Mouse (Mus musculus): ENCODE measurements at regions not wholly inside any gene's neighbourhood (a gene's known extent, or its start where the extent isn't known, plus 50 kb on each side); places are given as distances from the start of the nearest gene placed in this dataset.

- DNase-seq (ENCODE audit: low spot score in 2 of 2), result no peak
Observed at GRCm38 (mm10) chr12:54326571-54326970, 122.9 kb upstream of the Egln3 start.

DNA sequence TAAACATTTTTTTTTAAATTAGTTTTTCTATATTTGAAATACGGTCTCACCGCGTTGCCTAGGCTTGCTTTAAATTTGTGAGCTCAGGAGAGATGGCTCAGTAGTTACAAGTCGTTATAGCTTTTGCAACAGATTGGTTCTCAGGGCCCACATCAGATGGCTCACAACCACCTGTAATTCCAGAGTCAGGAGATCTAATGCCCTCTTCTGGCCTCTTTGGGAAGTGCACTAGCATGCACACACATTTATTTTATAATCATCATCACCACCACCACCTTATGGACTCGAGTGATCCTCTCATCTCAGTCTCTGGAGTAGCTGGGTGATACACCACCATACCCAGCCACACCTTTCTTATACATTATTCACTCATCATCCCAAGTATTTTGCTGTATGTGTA lies 116.9 kb upstream of the Egln3 start:
- no peak for DNase-seq (ENCODE audit: low spot score in 2 of 2)

DNA sequence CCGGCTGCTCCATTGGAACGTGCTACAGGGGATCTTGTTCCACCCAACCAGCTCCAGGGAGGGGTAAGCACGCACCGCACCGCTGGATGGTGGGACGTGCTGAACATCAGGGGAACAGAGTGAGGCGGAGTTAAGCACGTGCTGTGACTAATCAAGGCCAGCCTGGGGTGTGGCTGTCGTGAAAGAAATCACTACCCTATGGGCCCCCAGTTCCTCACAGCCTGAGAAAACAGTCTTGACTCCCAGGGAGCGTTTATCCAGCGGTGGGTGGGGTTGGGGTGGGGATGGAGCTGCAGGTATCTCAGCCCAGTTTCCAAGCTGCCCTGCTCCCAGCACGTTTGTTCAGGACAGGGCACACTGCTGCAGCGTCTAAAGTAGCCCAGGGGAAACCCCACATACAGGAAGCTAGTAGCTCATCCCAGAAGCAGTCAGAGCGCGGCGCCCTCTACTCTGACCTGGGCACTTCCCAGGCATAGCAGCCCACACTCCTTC lies 113.4 kb upstream of the Egln3 start:
- no peak for DNase-seq (ENCODE audit: low spot score in 2 of 2)

DNA sequence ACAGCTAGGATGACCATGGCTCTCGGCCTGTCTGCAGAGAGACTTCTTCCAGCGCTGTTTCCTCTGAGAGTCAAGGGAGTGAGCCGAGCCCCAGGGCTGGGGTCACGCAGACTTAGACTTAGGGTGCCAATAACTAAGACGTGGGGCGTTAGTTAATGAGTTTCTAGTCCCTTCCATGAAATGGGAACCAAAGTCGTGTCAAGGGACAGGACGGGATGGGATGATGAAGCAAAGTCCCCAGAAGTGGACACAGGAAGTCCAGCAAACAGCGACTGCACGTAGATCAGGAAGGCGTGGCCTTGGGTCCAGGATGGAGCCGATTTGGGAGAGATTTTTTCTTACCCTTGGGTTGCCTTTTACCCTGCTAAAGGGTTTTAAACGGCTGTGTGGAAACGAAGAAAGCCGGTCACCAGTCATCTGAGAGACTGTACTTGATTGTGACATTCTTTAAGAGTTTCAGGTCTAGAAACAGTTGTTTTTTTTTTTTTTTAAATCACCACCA lies 112.5 kb upstream of the Egln3 start:
- no peak for DNase-seq (ENCODE audit: low spot score in 2 of 2)

GRCm38 (mm10) chr12:54314153-54314552 lies 110.5 kb upstream of the Egln3 start:
- no peak for DNase-seq (ENCODE audit: low spot score in 2 of 2)

DNA sequence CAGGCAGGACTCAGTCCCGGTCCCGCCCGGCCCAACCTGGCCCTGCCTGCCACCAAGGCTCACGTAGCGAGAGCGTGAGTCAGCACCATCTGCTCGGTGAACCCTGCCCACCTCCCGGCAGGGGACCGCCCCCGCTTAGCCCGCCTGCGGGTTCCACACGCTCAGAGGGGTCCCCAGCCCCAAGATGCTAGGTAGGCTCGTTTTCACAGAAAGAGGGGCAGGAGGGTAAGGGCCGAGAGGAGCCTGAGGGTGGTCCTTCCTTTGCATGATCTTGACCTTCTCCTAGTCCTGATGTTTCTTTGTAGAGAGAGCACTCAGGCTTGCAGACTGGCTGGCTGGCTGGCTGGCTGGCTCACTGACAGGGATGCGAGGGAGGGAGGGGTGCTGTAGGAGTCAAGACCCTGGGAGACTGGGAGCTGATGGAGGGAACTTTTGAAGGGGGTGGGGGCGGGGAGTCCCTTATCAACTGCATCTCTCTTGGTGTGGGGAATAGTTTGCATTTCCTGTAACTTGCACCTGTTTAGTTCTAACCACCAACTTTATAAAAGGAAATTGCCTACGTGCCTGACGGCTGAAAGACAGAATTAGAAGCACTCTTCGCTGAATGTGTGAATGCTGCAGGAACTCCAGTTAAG lies 109.7 kb upstream of the Egln3 start:
- peak in 1 of 2 experiments; percentile 10 for DNase-seq (ENCODE audit: low spot score in 2 of 2)

- no peak for DNase-seq (ENCODE audit: low spot score in 2 of 2)
Observed at GRCm38 (mm10) chr12:54312522-54313210, 109.0 kb upstream of the Egln3 start.

GRCm38 (mm10) chr12:54311896-54312521 lies 108.3 kb upstream of the Egln3 start:
- DNase-seq (ENCODE audit: low spot score in 2 of 2), result no peak

- no peak for DNase-seq (ENCODE audit: low spot score in 2 of 2)
Observed at GRCm38 (mm10) chr12:54309874-54310273, 106.2 kb upstream of the Egln3 start.

DNA sequence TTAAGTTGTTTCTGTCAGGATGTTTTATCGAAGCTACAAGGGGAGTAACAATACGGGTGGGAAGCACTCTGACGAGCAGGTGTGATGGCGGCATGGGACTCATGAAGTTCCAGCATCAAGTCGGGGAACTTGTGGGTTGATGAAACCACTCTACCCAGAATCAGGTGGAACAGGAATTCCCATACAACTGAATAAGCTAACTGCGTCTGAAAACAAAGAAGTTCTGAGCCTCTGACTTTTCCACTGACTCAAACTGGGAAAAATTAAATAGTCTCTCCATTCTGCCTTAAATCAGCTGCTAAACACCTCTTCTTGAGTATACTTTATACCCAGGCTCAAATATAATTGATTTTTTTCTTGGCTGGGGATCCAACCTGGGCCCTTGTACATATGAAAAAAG lies 105.6 kb upstream of the Egln3 start:
- DNase-seq (ENCODE audit: low spot score in 2 of 2), result no peak

DNA sequence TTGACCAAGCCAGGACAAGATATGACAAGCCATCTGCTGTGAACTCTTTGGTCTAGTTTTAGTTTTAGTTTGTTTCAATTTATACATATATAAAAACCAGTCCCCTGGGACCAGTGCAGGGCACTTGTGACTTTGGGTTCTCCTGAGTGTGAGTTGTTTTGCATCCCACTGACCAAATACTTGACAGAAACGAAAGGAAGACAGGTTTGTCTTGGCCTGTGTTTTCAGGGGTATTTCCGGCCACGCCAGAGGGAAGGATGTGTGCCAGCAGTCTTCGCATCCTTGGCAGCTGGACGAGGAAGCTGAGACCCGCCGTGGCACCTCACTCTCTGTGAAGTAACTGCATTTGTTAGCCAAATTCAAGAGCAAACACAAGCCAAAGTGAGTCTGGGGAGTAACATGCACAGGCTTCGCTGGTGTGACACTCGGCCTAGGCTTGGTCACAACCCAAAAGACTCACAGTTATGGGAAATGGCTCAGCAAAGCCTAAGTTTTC lies 101.5 kb upstream of the Egln3 start:
- DNase-seq (ENCODE audit: low spot score in 2 of 2), result no peak

DNA sequence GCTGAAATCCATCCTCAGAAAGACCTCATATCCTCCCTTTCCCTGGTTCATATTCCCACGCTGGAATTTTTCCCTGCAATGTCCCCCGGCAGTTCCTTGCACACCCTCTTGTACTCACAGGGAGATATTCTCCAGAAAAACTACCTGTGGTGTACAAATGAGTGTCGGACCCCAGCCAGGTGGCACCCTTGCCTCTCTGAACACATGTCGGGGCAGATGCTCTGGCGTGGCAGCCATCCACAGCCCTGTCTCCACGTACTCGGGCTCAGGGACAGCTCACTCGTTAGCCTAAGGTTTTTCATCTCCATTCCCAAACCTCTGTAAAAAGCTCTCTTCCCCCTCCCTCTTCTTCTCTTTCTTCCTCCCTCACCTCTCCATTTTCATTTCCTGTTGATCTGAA lies 100.1 kb upstream of the Egln3 start:
- DNase-seq (ENCODE audit: low spot score in 2 of 2), result no peak

- no peak for DNase-seq (ENCODE audit: low spot score in 2 of 2)
Observed at GRCm38 (mm10) chr12:54299506-54299905, 95.8 kb upstream of the Egln3 start.

DNA sequence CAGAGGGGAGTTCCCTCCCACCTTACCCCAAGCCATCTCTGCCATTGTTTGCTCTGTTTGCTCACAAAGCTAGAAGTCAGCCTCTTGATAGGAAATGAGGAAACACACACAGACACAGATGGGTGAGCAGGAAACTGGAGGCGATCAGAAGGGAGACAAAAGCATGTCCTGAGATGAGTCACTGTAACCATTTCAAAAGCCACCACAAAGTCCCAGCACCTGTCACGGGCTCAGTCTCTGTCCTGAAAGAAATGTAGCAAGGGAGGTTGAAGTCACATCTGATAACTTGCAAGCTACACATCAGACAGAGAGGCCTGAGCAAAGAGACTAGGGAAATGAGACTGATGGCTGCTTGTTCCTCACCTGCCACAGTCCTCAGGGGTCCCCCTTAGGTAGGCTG lies 89.6 kb upstream of the Egln3 start:
- DNase-seq (ENCODE audit: low spot score in 2 of 2), result no peak

GRCm38 (mm10) chr12:54290311-54290710 lies 86.7 kb upstream of the Egln3 start:
- DNase-seq (ENCODE audit: low spot score in 2 of 2), result no peak

GRCm38 (mm10) chr12:54288747-54289146 lies 85.1 kb upstream of the Egln3 start:
- no peak for DNase-seq (ENCODE audit: low spot score in 2 of 2)

DNA sequence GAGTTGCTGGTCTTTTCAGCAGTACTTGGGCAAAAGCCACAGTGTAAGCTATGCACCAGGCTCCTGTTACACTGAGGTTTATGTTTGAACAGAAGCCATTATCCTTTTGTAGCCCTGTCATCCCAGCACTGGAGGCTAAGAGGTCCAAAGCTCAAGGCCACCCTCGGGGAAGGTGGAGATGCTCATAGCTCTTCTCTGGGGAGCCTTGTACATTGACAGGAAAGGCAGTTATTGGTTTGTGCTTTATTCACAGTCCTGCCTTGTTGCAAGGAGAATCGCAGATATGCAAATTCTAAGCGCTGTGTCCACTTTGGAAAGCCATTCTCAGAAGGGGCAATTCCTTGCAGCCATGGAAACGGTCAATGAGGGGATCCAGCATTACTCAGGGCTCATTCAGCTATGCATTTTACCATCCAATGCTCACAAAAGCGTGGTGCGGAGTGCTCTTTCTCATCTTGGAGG lies 84.4 kb upstream of the Egln3 start:
- DNase-seq (ENCODE audit: low spot score in 2 of 2), result no peak

- DNase-seq (ENCODE audit: low spot score in 2 of 2), result peak; percentile 12 to 14
Observed at GRCm38 (mm10) chr12:54286911-54287819, 83.5 kb upstream of the Egln3 start.

DNA sequence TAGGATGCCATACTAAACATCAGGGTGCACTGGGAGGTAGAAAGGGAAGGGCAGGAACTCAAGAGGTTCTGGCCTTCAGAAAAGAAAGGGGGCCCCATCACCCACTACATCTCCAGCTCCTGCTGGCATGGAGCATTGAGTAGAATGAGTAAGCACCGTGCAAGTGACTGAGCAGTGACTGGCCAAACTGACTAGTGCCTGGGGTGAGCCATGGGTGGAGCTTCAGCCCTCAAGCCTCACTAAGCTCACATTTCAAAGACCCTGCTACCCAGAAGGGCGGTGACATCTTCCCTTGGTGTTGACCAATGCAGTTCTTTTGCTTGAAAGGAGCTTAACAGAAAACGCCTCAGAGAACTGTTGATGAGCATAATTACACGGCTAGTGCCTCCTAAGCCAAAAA lies 80.0 kb upstream of the Egln3 start:
- DNase-seq (ENCODE audit: low spot score in 2 of 2), result no peak

- DNase-seq (ENCODE audit: low spot score in 2 of 2), result no peak
Observed at GRCm38 (mm10) chr12:54283011-54283410, 79.4 kb upstream of the Egln3 start.
